Mouse (Mus musculus) neural tube, embryonic 15.5 days (tissue): ENCODE measurements around the gene Mad1l1. TPM values are rescaled to one million over a fixed set of nuclear protein-coding genes. Genes with fewer than 3 reads are reported as not detected.

Source experiments
- ATAC-seq: fragments of 200-750 bp; cut with Nextera tagmentation; 2 replicates; pipeline ENCODE4 v1.8.0; 2017; ENCODE audit warnings: mild to moderate bottlenecking, moderate TSS enrichment, moderate library complexity; ENCODE audit not compliant: low FRiP score
- H3K27ac ChIP-seq: fragments of 300-500 bp; sonication (generic); replicated peaks from 2 replicates; pipeline ENCODE4 v1.5.1; 2015; ENCODE audit warnings: mild to moderate bottlenecking, inconsistent platforms
- H3K27me3 ChIP-seq: fragments of 300-500 bp; sonication (generic); replicated peaks from 2 replicates; pipeline ENCODE4 v1.6.1; 2015; ENCODE audit warnings: inconsistent platforms
- H3K36me3 ChIP-seq: fragments of 300-500 bp; sonication (generic); 2 replicates; pipeline ENCODE4 v1.6.1; 2015; ENCODE audit warnings: inconsistent platforms
- H3K4me1 ChIP-seq: fragments of 300-500 bp; sonication (generic); 2 replicates; pipeline ENCODE4 v1.6.1; 2015; ENCODE audit warnings: inconsistent platforms
- H3K4me2 ChIP-seq: fragments of 300-500 bp; sonication (generic); 2 replicates; pipeline ENCODE4 v1.6.1; 2015; ENCODE audit warnings: inconsistent platforms, mild to moderate bottlenecking, moderate library complexity
- H3K4me3 ChIP-seq: fragments of 300-500 bp; sonication (generic); replicated peaks from 2 replicates; pipeline ENCODE4 v1.5.1; 2015; ENCODE audit warnings: mild to moderate bottlenecking, inconsistent platforms
- H3K9ac ChIP-seq: fragments of 300-500 bp; sonication (generic); replicated peaks from 2 replicates; pipeline ENCODE4 v1.6.1; 2015; ENCODE audit warnings: mild to moderate bottlenecking, inconsistent platforms
- H3K9me3 ChIP-seq: fragments of 300-500 bp; sonication (generic); replicated peaks from 2 replicates; pipeline ENCODE4 v1.6.1; 2016; ENCODE audit warnings: inconsistent platforms
- WGBS: fragments of 180-500 bp; shearing (Covaris S2); methylation state at CpG from one replicate; pipeline ENCODE4 v1.1.7; 2015; ENCODE audit warnings: mixed read lengths; 5-methylcytosine and 5-hydroxymethylcytosine counted together
- polyA plus RNA-seq: library from polyadenylated mRNA; unstranded; fragments of >200 nt; fragmentation: Nextera tagmentation; extraction: Ambion mirVana; gene quantifications from 2 replicates; pipeline ENCODE4 v1.2.1, GENCODE M21; 2015

Mad1l1 gene
- polyA plus RNA-seq, 1 experiment from 2014 or later, result 29.6 TPM

- H3K9me3 ChIP-seq, result no peaks in the 10 kb centered on the region
- H3K4me2 ChIP-seq, result no peak overlapping the region
- no peaks in the 10 kb centered on the region for H3K36me3 ChIP-seq
- peaks cover 15% of the 10 kb centered on the region for H3K4me1 ChIP-seq
- ATAC-seq, result no peak
- 38% methylated on average over 19 of the region's 19 CpGs for WGBS
- no peak overlapping the region for H3K4me3 ChIP-seq
- no peak overlapping the region for H3K9ac ChIP-seq
- no peaks in the 10 kb centered on the region for H3K27me3 ChIP-seq
- H3K27ac ChIP-seq, result peak overlapping the region; percentile 48; the same call in 1 of the 2 replicates
Measured at GRCm38 (mm10) chr5:140208743-140209409, 112.5 kb downstream of the Mad1l1 start.

GRCm38 (mm10) chr5:140206726-140207703 is 114.3 kb downstream of the Mad1l1 start:
- no peaks in the 10 kb centered on the region for H3K36me3 ChIP-seq
- no peak overlapping the region for H3K4me2 ChIP-seq
- WGBS, result 80% methylated on average over 19 of the region's 19 CpGs
- ATAC-seq, result no peak
- H3K9me3 ChIP-seq, result no peaks in the 10 kb centered on the region
- H3K27ac ChIP-seq, result no peak overlapping the region
- H3K4me3 ChIP-seq, result no peak overlapping the region
- H3K4me1 ChIP-seq, result peaks cover 12% of the 10 kb centered on the region
- H3K9ac ChIP-seq, result no peak overlapping the region
- H3K27me3 ChIP-seq, result no peaks in the 10 kb centered on the region

- no peak overlapping the region for H3K4me2 ChIP-seq
- no peak overlapping the region for H3K27ac ChIP-seq
- H3K36me3 ChIP-seq, result no peaks in the 10 kb centered on the region
- H3K9ac ChIP-seq, result no peak overlapping the region
- H3K27me3 ChIP-seq, result no peaks in the 10 kb centered on the region
- H3K4me1 ChIP-seq, result peaks cover 15% of the 10 kb centered on the region
- ATAC-seq, result no peak
- H3K9me3 ChIP-seq, result no peaks in the 10 kb centered on the region
- WGBS, result 98% methylated on average over 2 of the region's 2 CpGs
- no peak overlapping the region for H3K4me3 ChIP-seq
Measured at GRCm38 (mm10) chr5:140205991-140206390, 115.4 kb downstream of the Mad1l1 start.

- WGBS, result 74% methylated on average over 3 of the region's 3 CpGs
- no peak overlapping the region for H3K4me3 ChIP-seq
- H3K9me3 ChIP-seq, result no peaks in the 10 kb centered on the region
- H3K4me1 ChIP-seq, result peaks cover 15% of the 10 kb centered on the region
- no peak overlapping the region for H3K27ac ChIP-seq
- no peaks in the 10 kb centered on the region for H3K36me3 ChIP-seq
- no peaks in the 10 kb centered on the region for H3K27me3 ChIP-seq
- H3K9ac ChIP-seq, result no peak overlapping the region
- no peak overlapping the region for H3K4me2 ChIP-seq
- ATAC-seq, result no peak
Measured at GRCm38 (mm10) chr5:140204465-140204864, 116.9 kb downstream of the Mad1l1 start.

GRCm38 (mm10) chr5:140204037-140204436 is 117.3 kb downstream of the Mad1l1 start:
- H3K27me3 ChIP-seq, result no peaks in the 10 kb centered on the region
- no peak overlapping the region for H3K4me3 ChIP-seq
- H3K36me3 ChIP-seq, result no peaks in the 10 kb centered on the region
- H3K4me1 ChIP-seq, result peaks cover 14% of the 10 kb centered on the region
- H3K9me3 ChIP-seq, result no peaks in the 10 kb centered on the region
- no peak overlapping the region for H3K9ac ChIP-seq
- H3K4me2 ChIP-seq, result no peak overlapping the region
- 94% methylated on average over 5 of the region's 5 CpGs for WGBS
- no peak overlapping the region for H3K27ac ChIP-seq
- ATAC-seq, result no peak

GRCm38 (mm10) chr5:140202451-140202850 is 118.9 kb downstream of the Mad1l1 start:
- Histone ChIP-seq H3K27me3 (no peaks in the 10 kb centered on the region), H3K4me1 (peaks cover 6% of the 10 kb centered on the region; the same call in 1 of the 2 replicates), H3K27ac (no peak overlapping the region), H3K9ac (no peak overlapping the region), H3K4me2 (no peak overlapping the region), H3K9me3 (no peaks in the 10 kb centered on the region), H3K36me3 (no peaks in the 10 kb centered on the region), H3K4me3 (no peak overlapping the region)
- ATAC-seq, result no peak
- WGBS, result 78% methylated on average over 2 of the region's 2 CpGs

GRCm38 (mm10) chr5:140201566-140201965 is 119.8 kb downstream of the Mad1l1 start:
- H3K9ac ChIP-seq, result no peak overlapping the region
- no peak overlapping the region for H3K4me3 ChIP-seq
- 92% methylated on average over 5 of the region's 5 CpGs for WGBS
- no peak overlapping the region for H3K27ac ChIP-seq
- H3K4me1 ChIP-seq, result peaks cover 6% of the 10 kb centered on the region; the same call in 1 of the 2 replicates
- ATAC-seq, result no peak
- no peaks in the 10 kb centered on the region for H3K27me3 ChIP-seq
- H3K9me3 ChIP-seq, result no peaks in the 10 kb centered on the region
- no peaks in the 10 kb centered on the region for H3K36me3 ChIP-seq
- H3K4me2 ChIP-seq, result no peak overlapping the region

GRCm38 (mm10) chr5:140201109-140201508 is 120.2 kb downstream of the Mad1l1 start:
- no peak overlapping the region for H3K27ac ChIP-seq
- H3K9me3 ChIP-seq, result no peaks in the 10 kb centered on the region
- no peak overlapping the region for H3K9ac ChIP-seq
- H3K27me3 ChIP-seq, result no peaks in the 10 kb centered on the region
- no peaks in the 10 kb centered on the region for H3K36me3 ChIP-seq
- no peak overlapping the region for H3K4me2 ChIP-seq
- no peak overlapping the region for H3K4me3 ChIP-seq
- peaks cover 6% of the 10 kb centered on the region; the same call in 1 of the 2 replicates for H3K4me1 ChIP-seq
- 84% methylated on average over 1 of the region's 1 CpGs for WGBS
- no peak for ATAC-seq

GRCm38 (mm10) chr5:140197705-140198104 is 123.6 kb downstream of the Mad1l1 start:
- peak; percentile 48; the same call in 1 of the 2 replicates for ATAC-seq
- WGBS, result 32% methylated on average over 4 of the region's 4 CpGs

GRCm38 (mm10) chr5:140196446-140196845 is 124.9 kb downstream of the Mad1l1 start:
- no peaks in the 10 kb centered on the region for H3K27me3 ChIP-seq
- no peak overlapping the region for H3K27ac ChIP-seq
- H3K4me1 ChIP-seq, result peaks cover 25% of the 10 kb centered on the region
- H3K36me3 ChIP-seq, result no peaks in the 10 kb centered on the region
- WGBS, result 77% methylated on average over 3 of the region's 3 CpGs
- H3K9me3 ChIP-seq, result no peaks in the 10 kb centered on the region
- ATAC-seq, result no peak
- no peak overlapping the region for H3K9ac ChIP-seq
- no peak overlapping the region for H3K4me2 ChIP-seq
- H3K4me3 ChIP-seq, result no peak overlapping the region

More at GRCm38 (mm10) chr5:140197705-140198104, 123.6 kb downstream of the Mad1l1 start:
- H3K9ac ChIP-seq, result no peak overlapping the region
- H3K36me3 ChIP-seq, result no peaks in the 10 kb centered on the region
- H3K4me1 ChIP-seq, result peaks cover 23% of the 10 kb centered on the region
- H3K27me3 ChIP-seq, result no peaks in the 10 kb centered on the region
- no peaks in the 10 kb centered on the region for H3K9me3 ChIP-seq
- H3K4me3 ChIP-seq, result no peak overlapping the region
- no peak overlapping the region for H3K4me2 ChIP-seq
- H3K27ac ChIP-seq, result peak overlapping the region; percentile 8; the same call in 1 of the 2 replicates

GRCm38 (mm10) chr5:140194173-140194572 is 127.2 kb downstream of the Mad1l1 start:
- Histone ChIP-seq H3K4me3 (no peak overlapping the region), H3K4me2 (no peak overlapping the region), H3K36me3 (no peaks in the 10 kb centered on the region), H3K27ac (0 out of 2 replicates have a peak overlapping the region, but pooled peaks have one; percentile 11), H3K9ac (no peak overlapping the region), H3K9me3 (no peaks in the 10 kb centered on the region), H3K27me3 (no peaks in the 10 kb centered on the region), H3K4me1 (peaks cover 27% of the 10 kb centered on the region)
- WGBS, result 38% methylated on average over 11 of the region's 11 CpGs
- no peak for ATAC-seq
